Mouse (Mus musculus): ENCODE results near the gene Olfr979. TPM values are rescaled to one million over a fixed set of nuclear protein-coding genes. Genes with fewer than 3 reads are reported as not detected.
"Not testable (repeated sequence)": the region's sequence is repeated elsewhere in the genome, so short reads cannot be mapped to it uniquely, and the experiment has no call there.

The Olfr979 gene
- total and polyA plus RNA-seq, 3 experiments = not detected

DNA sequence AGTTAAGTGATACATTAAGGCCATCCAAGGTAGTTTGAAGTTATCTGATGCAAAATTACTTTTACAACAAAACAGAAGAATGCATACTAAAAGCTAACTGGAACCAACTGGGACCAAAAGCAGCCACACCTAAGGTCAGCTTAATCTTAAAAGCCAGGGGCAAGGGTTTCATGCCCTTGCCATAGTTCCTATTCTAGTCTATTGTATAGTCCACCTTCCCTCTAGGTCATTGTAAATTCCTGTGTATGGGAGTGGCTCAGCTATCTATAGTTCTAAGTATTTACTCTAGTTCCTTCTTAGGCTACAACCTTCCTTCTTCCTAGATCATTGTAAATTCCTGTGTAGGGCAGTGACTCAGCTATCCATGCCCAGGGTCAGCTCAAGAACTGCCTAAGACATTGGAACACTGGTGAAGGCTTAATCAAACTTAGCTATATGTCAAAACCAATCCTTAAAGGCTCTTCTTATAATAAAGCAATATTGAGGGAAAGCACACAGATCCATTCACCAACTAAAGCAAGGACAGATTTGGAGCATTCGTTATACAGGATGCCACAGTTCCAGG, 26.6 kb downstream of the Olfr979 start:
- not testable (repeated sequence) for H3K9ac ChIP-seq (ENCODE audit: control insufficient read depth, low read depth, low read length, poor library complexity, severe bottlenecking); H3K27ac ChIP-seq (ENCODE audit: control insufficient read depth, low read depth, low read length); H3K4me3 ChIP-seq (ENCODE audit: control insufficient read depth in 1 of 2, insufficient read depth in 1 of 2, low read depth in 2 of 2, low read length in 2 of 2); H3K9me3 ChIP-seq (replicated peaks; ENCODE audit: insufficient read depth, low read length); H3K36me3 ChIP-seq (ENCODE audit: control insufficient read depth in 1 of 2, insufficient read depth in 2 of 2, low read length in 2 of 2); H3K27me3 ChIP-seq (ENCODE audit: control insufficient read depth in 1 of 2, insufficient read depth in 2 of 2, low read length in 2 of 2); H3K79me2 ChIP-seq (ENCODE audit: control insufficient read depth, insufficient read depth, low read length, poor library complexity); H3K4me1 ChIP-seq (ENCODE audit: control insufficient read depth in 1 of 2, insufficient read depth in 2 of 2, low read length in 2 of 2); DNase-seq (ENCODE audit: low read depth, low spot score)

DNA sequence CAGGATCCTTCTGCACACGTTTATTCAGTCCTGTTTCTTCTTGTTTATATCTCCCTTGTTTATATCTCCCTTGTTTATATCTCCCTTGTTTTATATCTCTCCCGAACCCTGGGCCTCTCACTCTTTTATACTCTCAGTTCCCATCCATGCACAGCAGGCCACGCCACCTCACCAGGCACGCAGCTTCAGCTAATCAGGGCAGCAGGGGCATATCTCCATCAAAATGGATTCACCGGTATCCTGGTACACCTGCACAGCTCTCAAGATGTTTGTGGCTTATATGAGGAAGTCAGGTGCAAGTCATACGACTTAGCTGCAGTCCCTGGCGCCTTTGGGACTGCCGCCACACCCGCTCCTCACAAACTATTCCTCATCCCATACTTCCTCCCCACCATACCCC, 42.2 kb downstream of the Olfr979 start, which contains the start of gene Olfr976:
Gene Olfr976 (minus strand): TSS at position 101 of the 400 bp plus-strand sequence.
- not testable (repeated sequence) for H3K9me3 ChIP-seq (replicated peaks; ENCODE audit: insufficient read depth, low read length); H3K27me3 ChIP-seq (ENCODE audit: control insufficient read depth in 1 of 2, insufficient read depth in 2 of 2, low read length in 2 of 2)

DNA sequence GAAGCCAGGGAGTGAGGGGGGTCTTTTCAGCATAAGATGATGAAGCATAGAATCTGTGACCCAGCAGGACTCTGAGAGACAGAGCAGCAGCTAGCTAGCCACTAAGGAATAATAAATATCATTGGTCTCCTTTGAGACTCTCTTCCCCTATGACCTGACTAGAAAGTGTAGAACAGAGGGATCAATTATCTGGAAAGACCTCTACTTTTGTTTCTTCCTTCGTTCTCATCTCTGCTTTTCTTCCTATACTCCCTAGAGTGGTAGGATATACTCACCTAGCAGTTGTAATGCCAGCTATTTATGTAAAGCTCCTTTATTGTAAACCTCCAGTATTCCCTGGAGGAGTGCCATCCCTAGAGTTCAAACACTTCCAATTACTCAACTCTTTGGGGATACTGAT, 51.3 kb downstream of the Olfr979 start, which contains the start of gene Olfr975:
Gene Olfr975 (minus strand): TSS at position 101 of the 400 bp plus-strand sequence.
- H3K79me2 ChIP-seq (ENCODE audit: control insufficient read depth, insufficient read depth, low read length, poor library complexity) = no peaks in the 10 kb centered on the region
- no peak within 1 kb of the TSS for H3K9ac ChIP-seq (ENCODE audit: control insufficient read depth, low read depth, low read length, poor library complexity, severe bottlenecking)
- no peak within 1 kb of the TSS for H3K4me3 ChIP-seq (ENCODE audit: control insufficient read depth in 1 of 2, insufficient read depth in 1 of 2, low read depth in 2 of 2, low read length in 2 of 2)
- no peaks in the 10 kb centered on the region for H3K36me3 ChIP-seq (ENCODE audit: control insufficient read depth in 1 of 2, insufficient read depth in 2 of 2, low read length in 2 of 2)
- no peaks in the 10 kb centered on the region for H3K9me3 ChIP-seq (replicated peaks; ENCODE audit: insufficient read depth, low read length)
- H3K27me3 ChIP-seq (ENCODE audit: control insufficient read depth in 1 of 2, insufficient read depth in 2 of 2, low read length in 2 of 2) = no peaks in the 10 kb centered on the region
- no peak for TF ChIP-seq ZC3H11A (IDR thresholded peaks at IDR 0.05; ENCODE audit: low read depth, low read length)
- TF ChIP-seq TCF12 (IDR thresholded peaks at IDR 0.05; ENCODE audit: low read depth, low read length) = no peak
- no peak for TF ChIP-seq TAL1 (IDR thresholded peaks at IDR 0.05; ENCODE audit: low read length)
- no peak for TF ChIP-seq MAX (IDR thresholded peaks at IDR 0.05; ENCODE audit: low read length)
- no peak for TF ChIP-seq CHD1 (IDR thresholded peaks at IDR 0.05; ENCODE audit: low read depth, low read length)
- TF ChIP-seq ELF1 (IDR thresholded peaks at IDR 0.05; ENCODE audit: low read depth, low read length) = no peak
- TF ChIP-seq ETS1 (IDR thresholded peaks at IDR 0.05; ENCODE audit: low read depth, low read length) = no peak
- TF ChIP-seq MAFK (IDR thresholded peaks at IDR 0.05; ENCODE audit: borderline replicate concordance, low read depth, low read length) = no peak
- no peak within 1 kb of the TSS for H3K27ac ChIP-seq (ENCODE audit: control insufficient read depth, low read depth, low read length)
- H3K4me1 ChIP-seq (ENCODE audit: control insufficient read depth in 1 of 2, insufficient read depth in 2 of 2, low read length in 2 of 2) = no peaks in the 10 kb centered on the region
- no peak for DNase-seq (ENCODE audit: low read depth, low spot score)

More for the DNA sequence above, 42.2 kb downstream of the Olfr979 start, which contains the start of gene Olfr976:
- not testable (repeated sequence) for H3K4me1 ChIP-seq (ENCODE audit: control insufficient read depth in 1 of 2, insufficient read depth in 2 of 2, low read length in 2 of 2); H3K79me2 ChIP-seq (ENCODE audit: control insufficient read depth, insufficient read depth, low read length, poor library complexity); DNase-seq (ENCODE audit: low read depth, low spot score); H3K36me3 ChIP-seq (ENCODE audit: control insufficient read depth in 1 of 2, insufficient read depth in 2 of 2, low read length in 2 of 2); H3K9ac ChIP-seq (ENCODE audit: control insufficient read depth, low read depth, low read length, poor library complexity, severe bottlenecking); H3K27ac ChIP-seq (ENCODE audit: control insufficient read depth, low read depth, low read length); H3K4me3 ChIP-seq (ENCODE audit: control insufficient read depth in 1 of 2, insufficient read depth in 1 of 2, low read depth in 2 of 2, low read length in 2 of 2)

Other genes starting within 250 kb of the Olfr979 start
- gene Olfr968, start 220.2 kb downstream of the Olfr979 start, total RNA-seq (2012; rRNA removed) = not detected in 2 replicates
- not detected for gene Olfr968, start 220.2 kb downstream of the Olfr979 start, polyA plus RNA-seq (2012; ENCODE audit: insufficient read depth in 1 of 2, insufficient read length in 2 of 2, low read depth in 1 of 2, low replicate concordance in 2 of 2, missing spikeins in 1 of 2)
- not detected in 2 replicates for gene Olfr969, start 212.5 kb downstream of the Olfr979 start, total RNA-seq (2012; rRNA removed)
- not detected for gene Olfr969, start 212.5 kb downstream of the Olfr979 start, polyA plus RNA-seq (2012; ENCODE audit: insufficient read depth in 1 of 2, insufficient read length in 2 of 2, low read depth in 1 of 2, low replicate concordance in 2 of 2, missing spikeins in 1 of 2)
- not detected in 2 replicates for gene Olfr970, start 194.6 kb downstream of the Olfr979 start, total RNA-seq (2012; rRNA removed)
- not detected for gene Olfr970, start 194.6 kb downstream of the Olfr979 start, polyA plus RNA-seq (2012; ENCODE audit: insufficient read depth in 1 of 2, insufficient read length in 2 of 2, low read depth in 1 of 2, low replicate concordance in 2 of 2, missing spikeins in 1 of 2)
- not detected in 2 replicates for gene Olfr971, start 166.6 kb downstream of the Olfr979 start, total RNA-seq (2012; rRNA removed)
- gene Olfr971, start 166.6 kb downstream of the Olfr979 start, polyA plus RNA-seq (2012; ENCODE audit: insufficient read depth in 1 of 2, insufficient read length in 2 of 2, low read depth in 1 of 2, low replicate concordance in 2 of 2, missing spikeins in 1 of 2) = not detected
- gene Olfr972, start 137.0 kb downstream of the Olfr979 start, total RNA-seq (2012; rRNA removed) = not detected in 2 replicates
- not detected for gene Olfr972, start 137.0 kb downstream of the Olfr979 start, polyA plus RNA-seq (2012; ENCODE audit: insufficient read depth in 1 of 2, insufficient read length in 2 of 2, low read depth in 1 of 2, low replicate concordance in 2 of 2, missing spikeins in 1 of 2)
- not detected in 2 replicates for gene Olfr229, start 96.1 kb downstream of the Olfr979 start, total RNA-seq (2012; rRNA removed)
- not detected for gene Olfr229, start 96.1 kb downstream of the Olfr979 start, polyA plus RNA-seq (2012; ENCODE audit: insufficient read depth in 1 of 2, insufficient read length in 2 of 2, low read depth in 1 of 2, low replicate concordance in 2 of 2, missing spikeins in 1 of 2)
- not detected in 2 replicates for gene Olfr974, start 66.0 kb downstream of the Olfr979 start, total RNA-seq (2012; rRNA removed)
- not detected for gene Olfr974, start 66.0 kb downstream of the Olfr979 start, polyA plus RNA-seq (2012; ENCODE audit: insufficient read depth in 1 of 2, insufficient read length in 2 of 2, low read depth in 1 of 2, low replicate concordance in 2 of 2, missing spikeins in 1 of 2)
- gene Olfr975, start 51.4 kb downstream of the Olfr979 start, total RNA-seq (2012; rRNA removed) = not detected in 2 replicates
- gene Olfr975, start 51.4 kb downstream of the Olfr979 start, polyA plus RNA-seq (2012; ENCODE audit: insufficient read depth in 1 of 2, insufficient read length in 2 of 2, low read depth in 1 of 2, low replicate concordance in 2 of 2, missing spikeins in 1 of 2) = not detected
- not detected in 2 replicates for gene Olfr976, start 42.3 kb downstream of the Olfr979 start, total RNA-seq (2012; rRNA removed)
- not detected for gene Olfr976, start 42.3 kb downstream of the Olfr979 start, polyA plus RNA-seq (2012; ENCODE audit: insufficient read depth in 1 of 2, insufficient read length in 2 of 2, low read depth in 1 of 2, low replicate concordance in 2 of 2, missing spikeins in 1 of 2)
- gene Olfr978, start 11.4 kb downstream of the Olfr979 start, total RNA-seq (2012; rRNA removed) = not detected in 2 replicates
- gene Olfr978, start 11.4 kb downstream of the Olfr979 start, polyA plus RNA-seq (2012; ENCODE audit: insufficient read depth in 1 of 2, insufficient read length in 2 of 2, low read depth in 1 of 2, low replicate concordance in 2 of 2, missing spikeins in 1 of 2) = not detected
- not detected in 2 replicates for gene Olfr980, start 6.1 kb upstream of the Olfr979 start, total RNA-seq (2012; rRNA removed)
- gene Olfr980, start 6.1 kb upstream of the Olfr979 start, polyA plus RNA-seq (2012; ENCODE audit: insufficient read depth in 1 of 2, insufficient read length in 2 of 2, low read depth in 1 of 2, low replicate concordance in 2 of 2, missing spikeins in 1 of 2) = not detected
- gene Olfr981, start 18.0 kb upstream of the Olfr979 start, total RNA-seq (2012; rRNA removed) = not detected in 2 replicates
- gene Olfr981, start 18.0 kb upstream of the Olfr979 start, polyA plus RNA-seq (2012; ENCODE audit: insufficient read depth in 1 of 2, insufficient read length in 2 of 2, low read depth in 1 of 2, low replicate concordance in 2 of 2, missing spikeins in 1 of 2) = not detected
- not detected in 2 replicates for gene Olfr982, start 70.4 kb upstream of the Olfr979 start, total RNA-seq (2012; rRNA removed)
- gene Olfr982, start 70.4 kb upstream of the Olfr979 start, polyA plus RNA-seq (2012; ENCODE audit: insufficient read depth in 1 of 2, insufficient read length in 2 of 2, low read depth in 1 of 2, low replicate concordance in 2 of 2, missing spikeins in 1 of 2) = under 1 TPM in 1 of 2 experiments, not detected in 1; 0.04 TPM
- gene Olfr983, start 90.1 kb upstream of the Olfr979 start, total RNA-seq (2012; rRNA removed) = not detected in 2 replicates
- not detected for gene Olfr983, start 90.1 kb upstream of the Olfr979 start, polyA plus RNA-seq (2012; ENCODE audit: insufficient read depth in 1 of 2, insufficient read length in 2 of 2, low read depth in 1 of 2, low replicate concordance in 2 of 2, missing spikeins in 1 of 2)
- gene Olfr984, start 110.7 kb upstream of the Olfr979 start, total RNA-seq (2012; rRNA removed) = not detected in 2 replicates
- not detected for gene Olfr984, start 110.7 kb upstream of the Olfr979 start, polyA plus RNA-seq (2012; ENCODE audit: insufficient read depth in 1 of 2, insufficient read length in 2 of 2, low read depth in 1 of 2, low replicate concordance in 2 of 2, missing spikeins in 1 of 2)
- gene Olfr985, start 126.7 kb upstream of the Olfr979 start, total RNA-seq (2012; rRNA removed) = not detected in 2 replicates
- not detected for gene Olfr985, start 126.7 kb upstream of the Olfr979 start, polyA plus RNA-seq (2012; ENCODE audit: insufficient read depth in 1 of 2, insufficient read length in 2 of 2, low read depth in 1 of 2, low replicate concordance in 2 of 2, missing spikeins in 1 of 2)
- not detected in 2 replicates for gene Tmem225, start 144.7 kb upstream of the Olfr979 start, total RNA-seq (2012; rRNA removed)
- gene Tmem225, start 144.7 kb upstream of the Olfr979 start, polyA plus RNA-seq (2012; ENCODE audit: insufficient read depth in 1 of 2, insufficient read length in 2 of 2, low read depth in 1 of 2, low replicate concordance in 2 of 2, missing spikeins in 1 of 2) = not detected
- not detected in 2 replicates for gene Olfr986, start 177.5 kb upstream of the Olfr979 start, total RNA-seq (2012; rRNA removed)
- gene Olfr986, start 177.5 kb upstream of the Olfr979 start, polyA plus RNA-seq (2012; ENCODE audit: insufficient read depth in 1 of 2, insufficient read length in 2 of 2, low read depth in 1 of 2, low replicate concordance in 2 of 2, missing spikeins in 1 of 2) = not detected
- gene Zfp202, start 188.9 kb upstream of the Olfr979 start, total RNA-seq (2012; rRNA removed) = 1.9 and 2.7 TPM in 2 replicates
- gene Zfp202, start 188.9 kb upstream of the Olfr979 start, polyA plus RNA-seq (2012; ENCODE audit: insufficient read depth in 1 of 2, insufficient read length in 2 of 2, low read depth in 1 of 2, low replicate concordance in 2 of 2, missing spikeins in 1 of 2) = 1 to 10 TPM in 1 of 2 experiments, not detected in 1; 2.8 TPM

All from MEL (cell line).